ENCODE assay signal across 14 mouse cellular contexts in genomic region chr14:26814908-26815307, GRCm38 (mm10).
DNase-seq lines count a peak whose midpoint lies in the region; ATAC-seq and TF ChIP-seq lines count a peak whose summit lies in the region.
"Had no signal": no experiment of that assay in that cellular context is flagged by ENCODE, and none has a peak within 500 bp of the region (broad histone marks: within the 10 kb centered on the region; RNA-seq: fewer than 3 reads in every experiment).

No protein-coding gene starts in this region.

- H3K4me3 ChIP-seq in intestine, postnatal 0 days (ENCODE audit: low read depth, low read length), result no peak overlapping the region
- no peak overlapping the region for H3K4me3 ChIP-seq in intestine, embryonic 16.5 days (ENCODE audit: low read length)
- no peak overlapping the region for H3K4me3 ChIP-seq in ES-E14 (ENCODE audit: insufficient read depth in 1 of 2, low read depth in 1 of 2, low read length in 2 of 2, poor library complexity in 1 of 2, severe bottlenecking in 1 of 2)
- H3K4me3 ChIP-seq: forebrain, embryonic 13.5 days; kidney, embryonic 15.5 days; liver, embryonic 12.5 days; midbrain, embryonic 12.5 days had no signal

- no peaks in the 10 kb centered on the region for H3K27me3 ChIP-seq in intestine, postnatal 0 days (replicated peaks; ENCODE audit: control insufficient read depth, insufficient read depth, low read length)
- H3K27me3 ChIP-seq in intestine, embryonic 16.5 days (replicated peaks; ENCODE audit: control insufficient read depth, insufficient read depth, low read length), result no peaks in the 10 kb centered on the region
- H3K27me3 ChIP-seq: forebrain, embryonic 13.5 days; kidney, embryonic 15.5 days; liver, embryonic 12.5 days; midbrain, embryonic 12.5 days had no signal

- H3K9me3 ChIP-seq in intestine, postnatal 0 days (ENCODE audit: control insufficient read depth), result no peaks in the 10 kb centered on the region
- no peaks in the 10 kb centered on the region for H3K9me3 ChIP-seq in intestine, embryonic 16.5 days (ENCODE audit: control insufficient read depth, low read length)
- no peaks in the 10 kb centered on the region for H3K9me3 ChIP-seq in ES-E14 (ENCODE audit: control insufficient read depth, insufficient read depth, low read depth, low read length)
- H3K9me3 ChIP-seq: forebrain, embryonic 13.5 days; G1E; kidney, embryonic 15.5 days; liver, embryonic 12.5 days; midbrain, embryonic 12.5 days had no signal

- H3K27ac ChIP-seq in intestine, postnatal 0 days (ENCODE audit: low read depth, low read length), result no peak overlapping the region
- no peak overlapping the region for H3K27ac ChIP-seq in intestine, embryonic 16.5 days (ENCODE audit: low read length)
- no peak overlapping the region for H3K27ac ChIP-seq in ES-E14 (ENCODE audit: insufficient read depth, low read depth, low read length, poor library complexity, severe bottlenecking)
- H3K27ac ChIP-seq: forebrain, embryonic 13.5 days; kidney, embryonic 15.5 days; liver, embryonic 12.5 days; midbrain, embryonic 12.5 days had no signal

- H3K4me1 ChIP-seq in intestine, postnatal 0 days (replicated peaks; ENCODE audit: control insufficient read depth, insufficient read depth, low read length), result no peaks in the 10 kb centered on the region
- no peaks in the 10 kb centered on the region for H3K4me1 ChIP-seq in intestine, embryonic 16.5 days (ENCODE audit: control insufficient read depth, insufficient read depth, low read length)
- no peaks in the 10 kb centered on the region for H3K4me1 ChIP-seq in ES-E14 (ENCODE audit: control insufficient read depth in 2 of 2, insufficient read depth in 2 of 2, low read length in 2 of 2, poor library complexity in 1 of 2)
- H3K4me1 ChIP-seq: forebrain, embryonic 13.5 days; kidney, embryonic 15.5 days; liver, embryonic 12.5 days; midbrain, embryonic 12.5 days had no signal

- H3K9ac ChIP-seq in intestine, postnatal 0 days (ENCODE audit: low read depth, low read length), result no peak overlapping the region
- H3K9ac ChIP-seq in intestine, embryonic 16.5 days (ENCODE audit: low read depth, low read length), result no peak overlapping the region
- H3K9ac ChIP-seq in ES-E14 (ENCODE audit: insufficient read depth, low read depth, low read length, poor library complexity, severe bottlenecking), result no peak overlapping the region
- H3K9ac ChIP-seq: forebrain, embryonic 13.5 days; kidney, embryonic 15.5 days; liver, embryonic 12.5 days; midbrain, embryonic 12.5 days had no signal

- H3K4me2 ChIP-seq in intestine, postnatal 0 days (replicated peaks; ENCODE audit: low read depth), result no peak overlapping the region
- H3K4me2 ChIP-seq in intestine, embryonic 16.5 days (ENCODE audit: low read depth, low read length), result no peak overlapping the region
- H3K4me2 ChIP-seq: forebrain, embryonic 13.5 days; kidney, embryonic 15.5 days; liver, embryonic 12.5 days; midbrain, embryonic 12.5 days had no signal

- TF ChIP-seq CTCF in intestine, postnatal 0 days (IDR thresholded peaks at IDR 0.05; ENCODE audit: low read depth), result peak; percentile 45

- ATAC-seq in intestine, postnatal 0 days, result no peak
- ATAC-seq in intestine, embryonic 16.5 days, result no peak
- 0 out of 2 replicates have a peak, but pooled peaks have one; percentile 50 for ATAC-seq in monocyte, adult 5-6 weeks (replicated peaks; ENCODE audit: insufficient number of reproducible peaks, low FRiP score, low TSS enrichment, poor library complexity, severe bottlenecking)
- ATAC-seq: forebrain, embryonic 13.5 days; liver, embryonic 12.5 days had no signal

- DNase-seq in 416B (ENCODE audit: low read depth), result peak; percentile 78
- DNase-seq in ES-E14 (ENCODE audit: low read depth, low spot score), result peak; percentile 13
- DNase-seq in right cerebral cortex, postnatal 4 days, result no peak
- DNase-seq in embryo, embryonic 11 days, result no peak
- DNase-seq: gastrocnemius, postnatal 25 days; right cerebral cortex, postnatal 14 days had no signal

- 50% methylated on average over 3 of the region's 3 CpGs for WGBS in intestine, postnatal 0 days
- 54% methylated on average over 3 of the region's 3 CpGs for WGBS in intestine, embryonic 16.5 days

- in situ Hi-C loops in ES-E14 (cut with MboI; ENCODE audit: low sequenced_read_pairs in 2 of 2, unreplicated experiment in 2 of 2), result no loop called here

- H3K36me3 ChIP-seq in intestine, postnatal 0 days (ENCODE audit: control insufficient read depth, insufficient read depth), result no peaks in the 10 kb centered on the region
- H3K36me3 ChIP-seq in intestine, embryonic 16.5 days (ENCODE audit: control insufficient read depth, insufficient read depth, low read length), result no peaks in the 10 kb centered on the region
- no peaks in the 10 kb centered on the region for H3K36me3 ChIP-seq in ES-E14 (ENCODE audit: control insufficient read depth, insufficient read depth, low read length, poor library complexity, severe bottlenecking)
- H3K36me3 ChIP-seq: G1E; kidney, embryonic 15.5 days; liver, embryonic 12.5 days; midbrain, embryonic 12.5 days had no signal

TF ChIP-seq in ES-E14, 5 proteins besides CTCF, POLR2A, EP300 and RAD21:
- TF ChIP-seq ZNF384 (IDR thresholded peaks at IDR 0.05; ENCODE audit: low read depth, low read length) (no peak), ZC3H11A (IDR thresholded peaks at IDR 0.05; ENCODE audit: borderline replicate concordance, low read depth, low read length) (0 out of 2 replicates have a peak, but pooled peaks have one; percentile 1), MAFK (IDR thresholded peaks at IDR 0.05; ENCODE audit: insufficient read depth, low read depth, low read length) (no peak)
TF ChIP-seq in ES-E14: peak in this region for 1.

Comparison
In these comparisons a context has a peak if more than half of its experiments do, and no peak if none do; other contexts are left out.
1. DNase-seq: peak in 416B (single experiment) and ES-E14 (single experiment); none in right cerebral cortex, postnatal 4 days (single experiment) and embryo, embryonic 11 days (single experiment).